Mouse (Mus musculus) liver, postnatal 0 days (tissue): ENCODE data around the gene Mtnr1a.

Source experiments
- CTCF ChIP-seq: sonication (generic); IDR thresholded peaks from 2 replicates; pipeline ENCODE4 v1.5.1; 2016; ENCODE audit warnings: antibody characterized with exemption, low read depth
- EP300 ChIP-seq: IDR thresholded peaks from 2 replicates; pipeline ENCODE4 v1.6.1; 2016; ENCODE audit warnings: antibody characterized with exemption, low read depth, mild to moderate bottlenecking

DNA sequence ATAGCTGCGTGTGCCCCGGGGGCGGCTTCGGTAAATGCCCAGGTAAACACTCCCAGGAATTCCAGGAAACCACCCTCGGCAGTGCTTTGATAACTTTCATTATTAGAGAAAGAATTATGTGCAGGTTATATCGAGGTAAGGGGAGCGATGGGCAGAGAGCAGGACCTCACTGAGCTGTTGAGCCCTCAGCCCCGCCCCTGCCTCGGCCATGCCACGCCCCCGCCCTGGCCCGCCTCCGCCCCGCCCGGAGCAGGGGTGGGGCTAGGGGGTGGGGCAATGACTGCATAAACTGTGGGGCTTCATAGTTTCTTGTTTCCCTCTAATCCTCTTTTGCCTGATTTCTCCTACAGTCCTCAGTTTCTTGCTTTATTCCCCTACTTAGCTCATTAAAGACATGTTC lies 30.6 kb upstream of the Mtnr1a start:
- TF ChIP-seq EP300 (no peak), CTCF (no peak)
